Mouse (Mus musculus) embryonic facial prominence, embryonic 14.5 days (tissue): ENCODE measurements around the gene Unc93a2. TPM values are rescaled to one million over a fixed set of nuclear protein-coding genes. Genes with fewer than 3 reads are reported as not detected.
"Not testable (repeated sequence)": the region's sequence is repeated elsewhere in the genome, so short reads cannot be mapped to it uniquely, and the experiment has no call there.

ENCODE experiments used
- ATAC-seq: fragments of 200-750 bp; cut with Nextera tagmentation; 2 replicates; pipeline ENCODE4 v1.8.0; 2017; ENCODE audit warnings: low read depth, moderate number of reproducible peaks, moderate TSS enrichment
- DNase-seq: peaks from one replicate; pipeline ENCODE4 v3.0.0-alpha.2; 2015; ENCODE audit warnings: low spot score
- H3K27ac ChIP-seq: fragments of 300-500 bp; sonication (generic); replicated peaks from 2 replicates; pipeline ENCODE4 v1.5.1; 2014; ENCODE audit warnings: low read depth, mild to moderate bottlenecking, low read length, moderate library complexity
- H3K27me3 ChIP-seq: fragments of 300-500 bp; sonication (generic); replicated peaks from 2 replicates; pipeline ENCODE4 v1.6.1; 2014; ENCODE audit warnings: low read length; ENCODE audit not compliant: control insufficient read depth, insufficient read depth
- H3K36me3 ChIP-seq: fragments of 300-500 bp; sonication (generic); 2 replicates; pipeline ENCODE4 v1.6.1; 2014; ENCODE audit warnings: low read length, mixed read lengths; ENCODE audit not compliant: control insufficient read depth, insufficient read depth
- H3K4me1 ChIP-seq: fragments of 300-500 bp; sonication (generic); 2 replicates; pipeline ENCODE4 v1.6.1; 2014; ENCODE audit warnings: antibody characterized with exemption, low read length; ENCODE audit not compliant: control insufficient read depth, insufficient read depth
- H3K4me2 ChIP-seq: fragments of 300-500 bp; sonication (generic); 2 replicates; pipeline ENCODE4 v1.6.1; 2014; ENCODE audit warnings: low read depth, mild to moderate bottlenecking, low read length, moderate library complexity, mixed read lengths
- H3K4me3 ChIP-seq: fragments of 300-500 bp; sonication (generic); 2 replicates; pipeline ENCODE4 v1.5.1; 2014; ENCODE audit warnings: low read depth, mild to moderate bottlenecking, low read length
- H3K9ac ChIP-seq: fragments of 300-500 bp; sonication (generic); 2 replicates; pipeline ENCODE4 v1.6.1; 2014; ENCODE audit warnings: low read depth, mild to moderate bottlenecking, low read length, moderate library complexity, mixed read lengths
- H3K9me3 ChIP-seq: fragments of 300-500 bp; sonication (generic); 2 replicates; pipeline ENCODE4 v1.6.1; 2016; ENCODE audit warnings: low read length; ENCODE audit not compliant: control insufficient read depth
- WGBS: fragments of 180-500 bp; shearing (Covaris S2); extraction: QIAGEN DNeasy Blood & Tissue Kit; methylation state at CpG from one replicate; pipeline ENCODE4 v1.1.7; 2014; 5-methylcytosine and 5-hydroxymethylcytosine counted together
- polyA plus RNA-seq: library from polyadenylated mRNA; unstranded; fragments of >200 nt; fragmentation: Nextera tagmentation; extraction: Ambion mirVana; gene quantifications from 2 replicates; pipeline ENCODE4 v1.2.1, GENCODE M21; 2014

Unc93a2 gene
- polyA plus RNA-seq, 1 experiment from 2014 or later, result not detected

GRCm38 (mm10) chr17:7397079-7397478, 11.8 kb upstream of the Unc93a2 start:
- H3K9ac ChIP-seq, H3K27ac ChIP-seq, H3K4me2 ChIP-seq, DNase-seq, H3K4me3 ChIP-seq, H3K27me3 ChIP-seq, H3K9me3 ChIP-seq, H3K36me3 ChIP-seq, H3K4me1 ChIP-seq, ATAC-seq: not testable (repeated sequence)
- WGBS, result 78% methylated on average over 9 of the region's 13 CpGs

GRCm38 (mm10) chr17:7396288-7396687, 11.0 kb upstream of the Unc93a2 start:
- H3K27ac ChIP-seq, H3K9me3 ChIP-seq, H3K4me2 ChIP-seq, H3K4me1 ChIP-seq, H3K27me3 ChIP-seq, DNase-seq, H3K9ac ChIP-seq, ATAC-seq, H3K36me3 ChIP-seq, H3K4me3 ChIP-seq: not testable (repeated sequence)
- WGBS, result no CpG with 5 or more reads among the region's 2 CpGs

- H3K27ac ChIP-seq, H3K27me3 ChIP-seq, H3K36me3 ChIP-seq, H3K9me3 ChIP-seq, H3K4me3 ChIP-seq, H3K4me2 ChIP-seq, H3K9ac ChIP-seq, ATAC-seq, DNase-seq, H3K4me1 ChIP-seq: not testable (repeated sequence)
- 89% methylated on average over 6 of the region's 8 CpGs for WGBS
These were observed 10.4 kb upstream of the Unc93a2 start for GRCm38 (mm10) chr17:7395671-7396070.

GRCm38 (mm10) chr17:7395116-7395515, 9.9 kb upstream of the Unc93a2 start:
- not testable (repeated sequence) for H3K4me1 ChIP-seq, H3K4me2 ChIP-seq, H3K36me3 ChIP-seq, DNase-seq, H3K27me3 ChIP-seq, H3K27ac ChIP-seq, H3K4me3 ChIP-seq, H3K9me3 ChIP-seq, ATAC-seq, H3K9ac ChIP-seq
- WGBS, result 90% methylated on average over 7 of the region's 7 CpGs

- not testable (repeated sequence) for H3K27me3 ChIP-seq, H3K36me3 ChIP-seq, H3K4me2 ChIP-seq, H3K9ac ChIP-seq, H3K27ac ChIP-seq, H3K9me3 ChIP-seq, ATAC-seq, H3K4me3 ChIP-seq, H3K4me1 ChIP-seq
- peak; percentile 7 for DNase-seq
- WGBS, result 55% methylated on average over 7 of the region's 7 CpGs
These were observed 4.6 kb upstream of the Unc93a2 start for GRCm38 (mm10) chr17:7389898-7390297.

GRCm38 (mm10) chr17:7388958-7389356, 3.7 kb upstream of the Unc93a2 start:
- H3K36me3 ChIP-seq, ATAC-seq, H3K27ac ChIP-seq, H3K9ac ChIP-seq, H3K4me2 ChIP-seq, H3K4me1 ChIP-seq, H3K4me3 ChIP-seq, H3K27me3 ChIP-seq, H3K9me3 ChIP-seq: not testable (repeated sequence)
- WGBS, result 65% methylated on average over 6 of the region's 8 CpGs
- peak; percentile 10 for DNase-seq

GRCm38 (mm10) chr17:7388341-7388957, 3.2 kb upstream of the Unc93a2 start:
- H3K9ac ChIP-seq, DNase-seq, H3K36me3 ChIP-seq, H3K4me1 ChIP-seq, H3K4me2 ChIP-seq, H3K27ac ChIP-seq, H3K9me3 ChIP-seq, H3K4me3 ChIP-seq, ATAC-seq, H3K27me3 ChIP-seq: not testable (repeated sequence)
- WGBS, result no CpG with 5 or more reads among the region's 2 CpGs

- H3K27me3 ChIP-seq, H3K4me3 ChIP-seq, H3K9ac ChIP-seq, H3K4me2 ChIP-seq, H3K27ac ChIP-seq, H3K4me1 ChIP-seq, DNase-seq, H3K9me3 ChIP-seq, ATAC-seq, H3K36me3 ChIP-seq: not testable (repeated sequence)
- 68% methylated on average over 8 of the region's 8 CpGs for WGBS
These were observed 752 bp upstream of the Unc93a2 start for GRCm38 (mm10) chr17:7386016-7386415.
